Mouse (Mus musculus) cerebral cortex, adult 2 months (tissue): ENCODE data around the gene Gal3st4.

ENCODE experiments used
- WGBS: fragments of 180-500 bp; shearing (Covaris S2); methylation state at CpG from one replicate; pipeline ENCODE4 v1.1.7; 2018; 5-methylcytosine and 5-hydroxymethylcytosine counted together

Gal3st4 gene

GRCm38 (mm10) chr5:138262001-138262400, 10.6 kb downstream of the Gal3st4 start:
- WGBS: 68% methylated on average over 4 of the region's 4 CpGs

GRCm38 (mm10) chr5:138260834-138261233, 11.8 kb downstream of the Gal3st4 start:
- 79% methylated on average over 11 of the region's 11 CpGs for WGBS

- 87% methylated on average over 10 of the region's 10 CpGs for WGBS
These were observed 12.6 kb downstream of the Gal3st4 start for GRCm38 (mm10) chr5:138260051-138260450.

- 70% methylated on average over 7 of the region's 7 CpGs for WGBS
These were observed 13.6 kb downstream of the Gal3st4 start for GRCm38 (mm10) chr5:138258993-138259392.

GRCm38 (mm10) chr5:138258542-138258941, 14.1 kb downstream of the Gal3st4 start:
- 56% methylated on average over 6 of the region's 6 CpGs for WGBS

GRCm38 (mm10) chr5:138258078-138258477, 14.6 kb downstream of the Gal3st4 start:
- WGBS: 78% methylated on average over 3 of the region's 3 CpGs

- WGBS: 74% methylated on average over 4 of the region's 4 CpGs
These were observed 15.1 kb downstream of the Gal3st4 start for GRCm38 (mm10) chr5:138257585-138257978.

GRCm38 (mm10) chr5:138256966-138257584, 15.6 kb downstream of the Gal3st4 start:
- WGBS: 79% methylated on average over 10 of the region's 10 CpGs

- 7% methylated on average over 7 of the region's 7 CpGs for WGBS
These were observed 16.6 kb downstream of the Gal3st4 start for GRCm38 (mm10) chr5:138256094-138256467.

- WGBS: under 1% methylated on average over 38 of the region's 38 CpGs
These were observed 17.1 kb downstream of the Gal3st4 start, which contains the start of gene Lamtor4 for GRCm38 (mm10) chr5:138255353-138256093. Gene Lamtor4, plus strand, starts transcription at chr5:138255482.

GRCm38 (mm10) chr5:138253061-138253460, 19.6 kb downstream of the Gal3st4 start:
- WGBS: 93% methylated on average over 3 of the region's 3 CpGs

- 89% methylated on average over 12 of the region's 12 CpGs for whole genome bisulfite sequencing
These were observed 21.5 kb downstream of the Gal3st4 start for GRCm38 (mm10) chr5:138251144-138251543.

GRCm38 (mm10) chr5:138241511-138241910, 31.1 kb downstream of the Gal3st4 start:
- WGBS: 53% methylated on average over 2 of the region's 2 CpGs

GRCm38 (mm10) chr5:138233778-138234177, 38.9 kb downstream of the Gal3st4 start:
- WGBS: 86% methylated on average over 2 of the region's 2 CpGs

GRCm38 (mm10) chr5:138229511-138229910, 43.1 kb downstream of the Gal3st4 start:
- 92% methylated on average over 3 of the region's 3 CpGs for WGBS

- WGBS: 48% methylated on average over 3 of the region's 3 CpGs
These were observed 44.6 kb downstream of the Gal3st4 start for GRCm38 (mm10) chr5:138228026-138228425.

- 72% methylated on average over 2 of the region's 2 CpGs for WGBS
These were observed 45.3 kb downstream of the Gal3st4 start for GRCm38 (mm10) chr5:138227367-138227766.

- WGBS: 79% methylated on average over 4 of the region's 4 CpGs
These were observed 46.1 kb downstream of the Gal3st4 start for GRCm38 (mm10) chr5:138226491-138226890.

GRCm38 (mm10) chr5:138225700-138226099, 46.9 kb downstream of the Gal3st4 start, which contains the start of gene Nxpe5:
Gene Nxpe5, plus strand, starts transcription at chr5:138225898.
- WGBS: 72% methylated on average over 2 of the region's 2 CpGs

- 43% methylated on average over 3 of the region's 3 CpGs for WGBS
These were observed 49.4 kb downstream of the Gal3st4 start for GRCm38 (mm10) chr5:138223287-138223686.

- 20% methylated on average over 4 of the region's 4 CpGs for WGBS
These were observed 50.5 kb downstream of the Gal3st4 start for GRCm38 (mm10) chr5:138222111-138222510.

GRCm38 (mm10) chr5:138219864-138220263, 52.8 kb downstream of the Gal3st4 start:
- WGBS: 71% methylated on average over 2 of the region's 2 CpGs

GRCm38 (mm10) chr5:138216632-138217031, 56.0 kb downstream of the Gal3st4 start:
- WGBS: 93% methylated on average over 13 of the region's 13 CpGs
